Mouse (Mus musculus) liver, embryonic 16.5 days (tissue): Measurements from ENCODE around the gene Ptgr2. TPM values are rescaled to one million over a fixed set of nuclear protein-coding genes. Genes with fewer than 3 reads are reported as not detected.
"Not testable (repeated sequence)": the region's sequence is repeated elsewhere in the genome, so short reads cannot be mapped to it uniquely, and the experiment has no call there.

Source experiments
- ATAC-seq: fragments of 200-750 bp; cut with Nextera tagmentation; 2 replicates; pipeline ENCODE4 v1.8.0; 2017; ENCODE audit warnings: low read depth, mild to moderate bottlenecking, moderate number of reproducible peaks, moderate library complexity
- H3K27ac ChIP-seq: fragments of 300-500 bp; sonication (generic); 2 replicates; pipeline ENCODE4 v1.5.1; 2014; ENCODE audit warnings: mild to moderate bottlenecking, low read length
- H3K27me3 ChIP-seq: fragments of 300-500 bp; sonication (generic); 2 replicates; pipeline ENCODE4 v1.6.1; 2014; ENCODE audit warnings: low read depth, low read length, mixed read lengths; ENCODE audit not compliant: control insufficient read depth, insufficient read depth
- H3K36me3 ChIP-seq: fragments of 300-500 bp; sonication (generic); 2 replicates; pipeline ENCODE4 v1.6.1; 2014; ENCODE audit warnings: mild to moderate bottlenecking; ENCODE audit not compliant: control insufficient read depth, insufficient read depth
- H3K4me1 ChIP-seq: fragments of 300-500 bp; sonication (generic); 2 replicates; pipeline ENCODE4 v1.6.1; 2014; ENCODE audit warnings: low read depth, low read length, mixed read lengths; ENCODE audit not compliant: control insufficient read depth
- H3K4me2 ChIP-seq: fragments of 300-500 bp; sonication (generic); 2 replicates; pipeline ENCODE4 v1.6.1; 2014; ENCODE audit warnings: low read depth, low read length, mixed read lengths
- H3K4me3 ChIP-seq: fragments of 300-500 bp; sonication (generic); 2 replicates; pipeline ENCODE4 v1.5.1; 2014; ENCODE audit warnings: low read depth, mild to moderate bottlenecking, low read length
- H3K9ac ChIP-seq: fragments of 300-500 bp; sonication (generic); 2 replicates; pipeline ENCODE4 v1.6.1; 2014; ENCODE audit warnings: low read depth, low read length
- H3K9me3 ChIP-seq: fragments of 300-500 bp; sonication (generic); replicated peaks from 2 replicates; pipeline ENCODE4 v1.6.1; 2016; ENCODE audit warnings: low read length; ENCODE audit not compliant: control insufficient read depth
- WGBS: fragments of 180-500 bp; shearing (Covaris S2); extraction: QIAGEN DNeasy Blood & Tissue Kit; methylation state at CpG from one replicate; pipeline ENCODE4 v1.1.7; 2014; ENCODE audit not compliant: insufficient replicate concordance; 5-methylcytosine and 5-hydroxymethylcytosine counted together
- polyA plus RNA-seq: library from polyadenylated mRNA; unstranded; fragments of >200 nt; fragmentation: Nextera tagmentation; extraction: Ambion mirVana; gene quantifications from 2 replicates; pipeline ENCODE4 v1.2.1, GENCODE M21; 2015

Ptgr2 gene
- polyA plus RNA-seq, result 22.8 and 25.2 TPM in 2 replicates

- Histone ChIP-seq H3K9me3 (no peaks in the 10 kb centered on the region), H3K27me3 (no peaks in the 10 kb centered on the region), H3K4me1 (peaks cover 16% of the 10 kb centered on the region), H3K4me2 (peak within 1 kb of the TSS; percentile 66), H3K4me3 (peak within 1 kb of the TSS; percentile 74), H3K36me3 (no peaks in the 10 kb centered on the region), H3K27ac (peak within 1 kb of the TSS; percentile 91), H3K9ac (peak within 1 kb of the TSS; percentile 85)
- peak; percentile 99 for ATAC-seq
- WGBS, result under 1% methylated on average over 39 of the region's 39 CpGs
Observed at GRCm38 (mm10) chr12:84284885-84285592, at the start of gene Ptgr2. TSS of gene Ptgr2 (plus strand) at chr12:84285232.

- Histone ChIP-seq H3K4me1 (peaks cover 12% of the 10 kb centered on the region), H3K4me2 (no peak overlapping the region), H3K9me3 (no peaks in the 10 kb centered on the region), H3K27me3 (no peaks in the 10 kb centered on the region), H3K4me3 (no peak overlapping the region), H3K27ac (no peak overlapping the region), H3K9ac (no peak overlapping the region), H3K36me3 (no peaks in the 10 kb centered on the region)
- no peak for ATAC-seq
- WGBS, result 82% methylated on average over 6 of the region's 6 CpGs
Observed at GRCm38 (mm10) chr12:84235577-84235976, 49.5 kb upstream of the Ptgr2 start.

DNA sequence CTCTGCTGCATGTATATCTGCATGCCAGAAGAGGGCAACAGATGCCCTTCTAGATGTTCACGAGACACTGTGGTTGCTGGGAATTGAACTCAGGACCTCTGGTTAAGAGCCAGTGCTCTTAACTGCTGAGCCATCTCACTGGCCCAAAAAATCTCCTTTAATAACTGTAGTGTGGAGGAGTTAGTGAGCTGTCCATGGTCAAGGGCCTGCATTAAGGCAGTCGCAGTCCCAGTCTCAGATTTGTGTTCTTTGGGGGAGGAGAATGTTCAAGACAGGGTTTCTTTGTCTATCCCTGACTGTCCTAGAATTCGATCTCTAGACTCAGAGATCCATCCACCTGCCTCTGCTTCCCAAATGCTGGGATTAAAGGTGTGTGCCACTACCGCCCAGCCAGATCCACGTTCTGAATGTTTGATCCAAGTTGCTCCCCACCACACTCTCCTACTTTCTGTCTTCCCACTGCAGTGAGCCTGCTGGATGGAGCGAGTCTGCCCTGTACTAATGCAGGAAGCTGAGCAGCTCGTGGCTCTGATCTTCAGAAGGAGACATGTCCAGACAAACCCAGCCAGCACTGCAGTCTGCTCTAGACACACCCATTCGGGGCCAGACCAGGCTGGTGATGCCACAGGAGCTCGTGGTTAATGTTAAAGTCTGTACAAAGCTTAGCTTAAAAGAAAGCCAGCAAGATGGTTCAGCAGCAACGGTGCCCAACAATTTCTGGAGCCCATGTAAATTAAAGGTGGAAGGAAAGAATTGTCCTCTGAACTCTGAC, 48.9 kb upstream of the Ptgr2 start:
- Histone ChIP-seq H3K36me3 (no peaks in the 10 kb centered on the region), H3K9ac (no peak overlapping the region), H3K4me1 (peaks cover 12% of the 10 kb centered on the region), H3K27ac (no peak overlapping the region), H3K4me2 (no peak overlapping the region), H3K4me3 (no peak overlapping the region), H3K27me3 (no peaks in the 10 kb centered on the region), H3K9me3 (no peaks in the 10 kb centered on the region)
- no peak for ATAC-seq
- 60% methylated on average over 10 of the region's 10 CpGs for WGBS

DNA sequence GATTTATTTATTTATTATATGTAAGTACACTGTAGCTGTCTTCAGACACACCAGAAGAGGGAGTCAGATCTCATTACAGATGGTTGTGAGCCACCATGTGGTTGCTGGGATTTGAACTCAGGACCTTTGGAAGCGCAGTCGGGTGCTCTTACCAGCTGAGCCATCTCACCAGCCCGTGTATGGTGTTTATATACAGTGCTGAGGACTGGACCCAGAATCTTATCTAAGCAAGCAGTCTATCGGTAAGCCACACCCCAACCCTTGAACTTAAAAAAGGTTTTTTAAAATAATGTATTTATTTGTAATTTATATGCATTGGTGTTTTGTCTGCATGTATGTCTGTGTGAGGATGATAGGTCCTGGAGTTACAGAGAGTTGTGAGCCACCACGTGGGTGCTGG, 48.0 kb upstream of the Ptgr2 start:
- not testable (repeated sequence) for H3K9me3 ChIP-seq, H3K9ac ChIP-seq, H3K27me3 ChIP-seq, H3K27ac ChIP-seq, H3K4me3 ChIP-seq, H3K4me2 ChIP-seq, H3K36me3 ChIP-seq
- WGBS, result 55% methylated on average over 5 of the region's 5 CpGs
- peak; percentile 43; the same call in 1 of the 2 replicates for ATAC-seq
- H3K4me1 ChIP-seq, result peaks cover 12% of the 10 kb centered on the region

DNA sequence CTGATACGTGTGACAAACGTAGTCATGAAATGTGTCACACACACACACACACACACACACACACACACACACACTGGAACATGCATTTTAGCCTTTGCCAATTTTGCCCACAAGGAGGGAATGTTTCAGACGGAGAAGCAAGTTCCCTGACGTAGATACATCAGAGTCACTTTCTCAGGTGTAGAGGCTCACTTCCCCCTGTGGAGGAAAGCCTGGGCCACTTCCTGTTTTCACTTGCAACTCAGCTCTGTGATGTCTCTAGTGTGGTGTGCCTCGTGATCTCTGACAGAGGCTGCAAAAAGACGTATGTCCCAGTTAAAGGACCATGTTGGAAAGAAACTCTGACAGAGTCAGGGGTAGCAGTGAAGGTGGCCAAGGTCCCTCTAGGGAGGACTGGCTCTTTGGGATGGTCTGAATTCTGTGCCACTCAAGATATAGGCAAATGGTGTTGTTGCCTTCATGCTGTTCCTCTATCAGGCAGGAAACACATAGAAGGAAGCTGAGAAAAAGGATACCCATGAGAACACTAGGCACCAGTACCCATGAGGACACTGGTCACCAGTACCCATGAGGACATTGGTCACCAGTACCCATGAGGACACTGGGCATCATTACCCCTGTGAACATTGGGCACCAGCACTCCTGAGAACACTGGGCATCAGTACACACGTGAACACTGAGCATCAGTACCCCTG, 41.8 kb upstream of the Ptgr2 start:
- H3K9ac ChIP-seq, result no peak overlapping the region
- H3K4me3 ChIP-seq, result no peak overlapping the region
- H3K27ac ChIP-seq, result no peak overlapping the region; the same call in 1 of the 2 replicates
- no peaks in the 10 kb centered on the region for H3K27me3 ChIP-seq
- WGBS, result 48% methylated on average over 7 of the region's 7 CpGs
- H3K9me3 ChIP-seq, result no peaks in the 10 kb centered on the region
- ATAC-seq, result no peak
- no peaks in the 10 kb centered on the region for H3K36me3 ChIP-seq
- no peaks in the 10 kb centered on the region for H3K4me1 ChIP-seq
- no peak overlapping the region for H3K4me2 ChIP-seq

DNA sequence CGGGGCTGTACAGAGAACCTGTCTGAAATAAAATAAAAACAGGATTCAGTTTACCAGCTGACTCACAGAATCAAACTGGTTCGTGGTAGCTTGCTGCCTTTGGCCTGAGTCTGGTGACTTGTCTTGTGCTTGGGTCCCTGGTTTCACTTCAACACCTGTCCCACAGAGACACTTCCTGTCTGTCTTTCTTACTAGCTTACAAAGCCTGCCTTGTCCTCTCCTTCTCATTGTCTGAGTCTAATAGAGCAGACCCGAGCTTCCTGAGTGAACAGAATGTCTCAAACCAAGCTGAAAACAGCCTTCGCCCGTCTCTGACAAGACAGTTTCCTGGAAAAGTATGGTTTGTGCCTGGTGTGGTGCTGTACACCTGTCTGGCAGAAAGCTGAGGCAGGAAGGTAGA, 39.3 kb upstream of the Ptgr2 start:
- H3K9ac ChIP-seq, result no peak overlapping the region
- ATAC-seq, result no peak
- no peaks in the 10 kb centered on the region for H3K9me3 ChIP-seq
- H3K4me2 ChIP-seq, result no peak overlapping the region
- H3K27me3 ChIP-seq, result no peaks in the 10 kb centered on the region
- no peak overlapping the region for H3K27ac ChIP-seq
- 44% methylated on average over 5 of the region's 5 CpGs for WGBS
- H3K36me3 ChIP-seq, result no peaks in the 10 kb centered on the region
- H3K4me1 ChIP-seq, result no peaks in the 10 kb centered on the region
- no peak overlapping the region for H3K4me3 ChIP-seq

- Histone ChIP-seq H3K4me3 (no peak overlapping the region), H3K27me3 (no peaks in the 10 kb centered on the region), H3K4me2 (no peak overlapping the region), H3K4me1 (no peaks in the 10 kb centered on the region), H3K36me3 (no peaks in the 10 kb centered on the region), H3K9ac (no peak overlapping the region), H3K9me3 (no peaks in the 10 kb centered on the region), H3K27ac (no peak overlapping the region)
- WGBS, result 2% methylated on average over 3 of the region's 3 CpGs
- peak; percentile 51; the same call in 1 of the 2 replicates for ATAC-seq
Observed at GRCm38 (mm10) chr12:84249217-84249616, 35.8 kb upstream of the Ptgr2 start.

DNA sequence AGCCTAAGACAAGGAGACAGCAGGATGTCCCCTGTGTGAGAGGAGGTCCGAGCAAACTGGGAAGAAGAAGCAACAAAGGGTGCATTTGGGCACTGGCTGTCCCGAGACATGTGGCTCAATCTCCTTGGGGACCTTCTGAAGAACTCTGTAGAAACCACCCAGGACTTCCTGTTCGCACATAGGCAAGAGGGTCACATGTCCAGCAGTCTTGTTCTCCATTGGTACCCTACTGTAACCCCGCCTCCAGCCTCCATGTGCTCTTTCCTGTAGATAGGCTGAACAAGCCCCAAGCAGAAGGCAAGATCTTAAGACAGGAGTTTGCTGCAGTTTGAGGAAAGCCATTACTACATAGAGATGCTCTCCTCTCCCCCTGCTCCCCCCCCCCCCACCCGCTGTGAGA, 32.2 kb upstream of the Ptgr2 start:
- Histone ChIP-seq H3K36me3 (no peaks in the 10 kb centered on the region), H3K27me3 (no peaks in the 10 kb centered on the region), H3K4me2 (no peak overlapping the region), H3K9me3 (no peaks in the 10 kb centered on the region), H3K9ac (no peak overlapping the region), H3K4me3 (no peak overlapping the region), H3K4me1 (no peaks in the 10 kb centered on the region), H3K27ac (no peak overlapping the region)
- ATAC-seq, result 0 out of 2 replicates have a peak, but pooled peaks have one; percentile 37
- WGBS, result 73% methylated on average over 5 of the region's 5 CpGs
